Mouse (Mus musculus) brain, embryonic 18.5 days (tissue): ENCODE measurements around the gene Rnf38.

ENCODE experiments used
- DNase-seq: peaks from one replicate; pipeline ENCODE4 v3.0.0-alpha.2; 2012; ENCODE audit warnings: low read depth, low spot score

The Rnf38 gene

DNA sequence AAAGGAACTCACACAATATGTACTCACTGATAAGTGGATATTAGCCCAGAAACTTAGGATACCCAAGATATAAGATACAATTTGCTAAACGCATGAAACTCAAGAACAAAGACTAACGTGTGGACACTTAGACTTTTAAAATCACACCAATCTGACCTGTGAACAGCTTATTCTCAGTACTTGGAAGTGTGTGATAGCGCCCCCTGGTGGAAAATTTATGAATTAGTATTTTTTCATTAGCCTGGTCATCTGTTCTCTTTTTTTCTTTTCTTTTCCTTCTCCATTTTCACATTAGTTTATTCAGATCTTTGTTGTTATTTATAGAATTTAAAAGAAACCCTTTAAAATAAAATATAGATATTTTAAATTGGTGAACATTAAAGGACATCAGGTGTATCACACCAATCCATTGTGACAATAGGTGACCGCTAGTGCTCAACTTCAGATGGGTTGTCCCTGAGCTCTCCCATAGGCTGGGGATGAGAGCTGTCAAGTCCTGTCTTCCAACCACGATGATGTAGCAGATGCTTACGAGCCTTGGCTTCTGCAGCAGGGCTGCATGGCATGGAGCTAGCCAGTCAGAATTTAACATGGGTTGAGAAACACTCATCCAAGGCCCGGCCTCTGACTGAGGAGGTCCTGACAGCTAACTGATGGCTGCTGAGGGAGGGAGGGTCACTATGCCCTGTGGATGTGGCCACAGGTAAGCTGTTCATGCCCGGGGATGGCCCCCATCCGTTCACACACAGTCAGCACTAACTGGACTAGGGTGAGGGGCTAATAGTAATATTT is 114.0 kb downstream of the Rnf38 start:
- no peak for DNase-seq

DNA sequence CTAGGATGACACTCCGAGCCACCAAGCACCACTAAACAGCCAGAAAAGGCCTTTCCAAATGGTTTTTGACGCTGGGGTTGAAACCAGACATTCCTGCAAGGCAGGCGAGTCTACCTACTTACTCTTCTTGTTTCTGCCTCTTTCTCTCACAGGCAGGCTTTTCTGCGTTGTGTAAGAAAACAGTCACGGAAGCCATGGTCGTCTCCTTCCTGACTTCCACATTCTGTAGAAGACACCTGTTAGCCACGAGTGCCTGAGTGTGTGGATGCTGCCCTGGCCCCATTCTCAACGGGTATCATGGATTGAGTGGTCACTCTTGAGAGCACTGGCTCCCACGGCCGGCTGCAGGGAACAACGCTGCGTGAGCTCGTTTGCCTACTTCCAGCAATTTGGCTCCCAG is 118.5 kb downstream of the Rnf38 start:
- DNase-seq = no peak

DNA sequence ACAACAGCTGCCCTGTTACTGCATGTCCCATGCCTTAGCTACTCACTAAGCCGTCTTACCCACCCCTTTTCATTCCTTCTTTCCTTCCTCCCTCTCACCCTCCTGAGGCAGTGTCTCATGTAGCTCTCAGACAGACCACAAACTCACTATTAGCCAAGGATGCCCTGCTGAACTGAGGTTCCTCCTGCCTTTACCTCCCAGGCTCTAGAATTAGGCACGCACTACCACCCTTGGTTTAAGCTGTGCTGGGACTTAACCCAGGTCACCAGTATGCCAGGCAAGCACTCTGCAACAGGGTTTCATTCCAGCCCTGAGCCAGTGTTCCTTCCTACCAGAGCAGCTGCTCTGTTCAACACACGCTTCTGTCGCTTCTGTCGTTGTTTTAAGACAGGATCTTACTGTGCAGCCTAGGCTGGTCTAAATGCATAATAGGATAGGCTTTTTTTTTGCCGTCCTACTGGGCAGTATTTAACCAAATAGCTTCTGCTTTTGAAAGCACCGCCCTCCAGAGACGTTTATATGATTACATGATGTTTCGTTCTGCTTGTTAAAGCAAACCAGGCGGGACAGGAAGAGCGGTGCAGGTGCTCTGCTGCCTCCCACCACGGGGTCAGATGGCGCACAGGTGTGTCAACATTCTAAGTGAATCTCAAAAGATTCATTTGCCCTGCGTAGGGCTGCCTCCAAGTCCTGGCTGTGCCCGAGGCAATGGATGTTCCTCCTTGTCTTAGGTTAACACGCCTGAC is 120.0 kb downstream of the Rnf38 start:
- DNase-seq = no peak

DNA sequence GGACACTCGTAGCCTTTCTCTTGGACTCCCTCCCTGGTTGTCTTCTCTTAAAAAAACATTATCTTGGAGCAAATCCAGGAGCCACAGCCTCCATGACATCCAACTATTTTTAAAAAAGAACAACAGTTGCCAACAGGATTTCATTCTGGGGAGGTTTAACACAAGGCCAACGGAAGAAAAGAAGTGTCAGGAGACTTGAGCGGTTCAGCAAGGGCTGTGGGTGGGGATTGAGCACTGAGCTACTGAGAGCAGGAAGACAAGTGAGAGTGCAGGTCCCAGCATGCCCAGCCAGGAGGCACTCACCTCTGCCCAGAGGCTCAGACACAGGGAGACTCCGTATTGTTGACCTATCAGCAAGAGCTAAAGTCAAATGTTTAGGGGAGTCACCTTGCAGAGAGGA is 120.8 kb downstream of the Rnf38 start:
- no peak for DNase-seq

DNA sequence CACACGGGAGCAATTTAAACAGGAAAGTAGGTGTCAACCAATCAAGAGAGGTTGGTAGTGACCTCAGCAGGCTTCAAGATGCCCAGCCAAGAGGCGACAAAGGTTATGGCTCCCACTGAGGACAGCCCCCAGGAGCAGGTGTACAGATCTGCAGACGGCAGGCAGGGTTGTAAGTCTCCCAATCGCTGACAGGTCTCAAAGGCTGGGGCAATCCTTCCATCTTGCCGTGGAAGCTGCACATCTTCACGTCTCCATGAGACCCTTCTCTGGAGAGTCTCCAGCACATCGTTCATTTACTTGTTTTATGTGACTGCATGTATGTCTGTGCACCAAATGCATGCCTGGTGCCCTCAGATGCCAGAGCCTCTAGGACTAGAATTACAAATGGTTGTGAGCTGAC is 122.8 kb downstream of the Rnf38 start:
- no peak for DNase-seq

DNA sequence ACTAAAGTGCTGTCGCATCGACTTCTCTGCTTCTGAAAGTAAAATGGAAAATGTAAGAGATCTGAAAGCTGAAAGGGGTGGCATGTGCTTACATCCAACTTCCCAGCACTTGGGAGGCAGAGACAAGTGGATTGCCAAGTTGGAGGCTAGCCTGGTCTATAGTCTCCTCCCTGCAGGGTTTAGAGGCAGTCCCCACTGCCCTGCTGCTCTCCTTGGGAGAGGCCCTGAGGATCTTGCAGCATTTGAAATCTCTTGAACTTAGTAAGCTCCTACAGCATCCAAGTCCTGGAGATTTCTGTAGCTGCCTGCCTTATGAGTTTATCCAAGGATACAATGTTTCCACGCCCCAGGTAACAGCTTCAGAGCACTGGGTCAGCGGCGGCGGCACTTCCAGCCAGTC is 125.3 kb downstream of the Rnf38 start:
- DNase-seq = no peak

DNA sequence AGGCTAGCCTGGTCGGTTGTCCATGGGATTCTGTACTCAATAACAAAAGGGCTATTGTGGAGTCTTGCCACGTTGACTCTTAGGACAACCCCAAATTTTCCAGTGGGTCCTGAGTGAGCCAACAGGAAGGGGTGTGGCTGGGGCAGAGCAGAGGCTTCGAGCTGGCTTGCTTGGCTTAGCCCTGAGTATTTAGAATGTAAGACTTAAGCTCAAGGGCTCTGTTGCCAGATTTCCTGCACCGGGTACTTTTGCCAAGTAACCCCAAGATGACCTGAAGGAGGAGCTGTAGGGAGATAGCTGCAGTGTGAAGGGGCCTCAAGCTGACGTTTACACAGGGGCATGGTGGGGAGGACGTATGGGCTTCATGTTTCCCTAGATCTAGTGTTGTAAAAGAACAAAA is 126.2 kb downstream of the Rnf38 start:
- no peak for DNase-seq

DNA sequence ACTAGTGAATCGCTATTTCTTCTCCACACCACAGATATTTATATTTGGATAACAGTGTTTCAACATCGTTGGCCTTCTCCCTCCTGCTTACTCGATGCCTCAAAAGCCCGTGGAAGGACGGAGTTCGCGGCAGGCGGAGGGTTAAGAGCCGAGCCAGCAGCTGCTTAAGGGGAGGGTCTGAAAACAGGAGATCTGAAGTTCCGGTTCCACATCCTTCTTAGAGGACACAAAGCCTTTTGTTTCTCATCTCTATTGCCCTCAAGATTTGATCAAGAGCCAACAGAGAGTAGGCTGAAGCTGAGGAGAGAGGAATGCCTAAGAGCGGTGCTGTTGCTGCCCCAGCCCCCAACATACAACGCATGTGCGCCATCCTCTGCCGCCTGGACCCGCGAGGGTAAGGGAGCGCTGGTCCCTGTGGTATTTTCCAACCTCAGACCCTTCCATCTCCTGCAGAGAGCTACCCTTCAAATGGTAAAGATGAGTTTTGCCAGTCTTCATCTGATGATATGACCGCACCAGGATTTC is 127.2 kb downstream of the Rnf38 start:
- no peak for DNase-seq

DNA sequence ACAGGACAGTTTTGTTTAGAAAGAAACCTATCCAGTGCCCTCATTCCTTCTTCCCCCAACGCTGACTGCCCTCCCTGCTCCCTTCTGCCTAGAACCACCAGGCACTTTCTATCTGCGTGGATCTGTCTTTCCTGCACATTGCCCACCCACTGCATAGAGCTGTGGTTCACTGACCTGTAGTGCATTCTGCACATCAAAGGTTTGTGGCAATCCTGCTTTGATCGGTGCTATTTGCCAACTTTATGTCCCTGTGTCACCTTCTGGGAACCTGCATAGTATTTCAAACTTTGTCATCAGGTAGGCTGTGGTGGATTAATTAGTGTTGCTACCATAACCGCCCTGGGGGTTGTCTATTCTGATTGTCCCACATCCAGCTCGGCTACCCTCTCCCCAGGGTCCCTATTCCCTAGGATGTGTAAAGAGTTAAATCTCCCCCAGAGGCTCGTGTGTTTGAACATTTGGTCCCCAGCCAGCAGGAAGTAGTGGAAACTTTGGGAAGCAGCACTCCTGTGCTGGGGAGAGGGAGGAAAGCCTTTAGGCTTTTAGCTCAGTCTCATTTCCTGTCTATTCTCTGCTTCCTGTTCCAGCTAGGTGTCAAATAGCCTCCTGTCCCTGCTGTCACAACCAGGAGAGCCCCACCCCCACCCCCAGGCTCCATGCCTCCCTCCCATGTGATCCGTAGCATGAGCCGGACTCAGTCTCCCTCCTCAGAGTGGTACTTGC is 129.2 kb downstream of the Rnf38 start:
- DNase-seq = no peak

DNA sequence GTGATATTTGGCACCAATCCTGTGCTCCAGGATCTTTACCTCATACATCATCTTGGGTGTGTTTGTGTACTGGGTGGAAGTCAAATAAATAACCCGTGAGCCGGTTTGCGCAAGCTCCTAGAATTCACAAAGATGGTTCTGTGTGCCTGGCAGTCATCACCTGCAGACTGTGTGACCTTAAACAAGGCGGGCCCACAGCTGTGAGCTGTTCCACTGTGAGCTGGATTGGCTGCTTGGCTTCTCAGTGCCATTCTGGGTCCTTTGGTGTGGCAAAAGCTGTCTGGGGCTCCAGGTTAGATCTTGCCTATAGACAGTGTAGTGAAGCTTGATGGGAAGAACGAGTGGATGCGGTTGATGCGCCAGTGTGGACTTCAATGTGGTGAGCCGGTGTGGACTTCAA is 130.0 kb downstream of the Rnf38 start:
- no peak for DNase-seq

DNA sequence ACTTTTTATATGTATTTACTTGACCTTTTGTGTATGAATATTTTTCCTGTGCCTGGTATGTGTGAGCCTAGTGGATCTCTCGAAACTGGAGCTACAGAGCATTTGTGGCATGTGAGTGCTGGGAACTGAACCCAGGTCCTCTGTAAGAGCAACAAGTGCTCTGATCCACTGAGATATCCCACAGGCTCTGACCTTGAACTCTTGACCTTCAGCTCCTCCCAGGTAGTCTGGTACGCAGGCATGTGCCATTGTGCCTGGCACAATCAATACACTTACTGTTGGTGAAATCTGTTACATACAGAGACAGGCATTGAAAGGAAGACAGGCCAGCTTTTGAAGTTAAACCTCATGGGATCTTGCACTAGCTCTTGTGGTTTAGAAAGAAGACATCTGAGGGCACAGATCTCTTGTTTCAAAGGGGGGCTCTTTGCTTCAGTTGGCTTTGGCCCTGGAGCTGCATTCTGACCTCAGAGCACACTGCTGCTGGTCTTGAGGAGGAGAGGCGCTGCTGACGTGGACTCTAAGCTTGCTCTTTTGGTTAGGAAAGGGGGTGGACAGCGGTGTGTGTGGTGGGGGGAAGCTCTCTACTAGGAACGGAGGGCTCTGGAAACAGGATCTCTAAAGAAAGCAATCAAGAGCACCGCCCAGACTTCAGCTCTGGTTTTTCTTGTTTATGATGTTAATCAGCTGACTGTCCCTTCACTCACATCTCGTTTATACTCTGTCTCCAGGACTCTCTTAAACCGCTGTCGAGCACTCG is 135.8 kb downstream of the Rnf38 start:
- no peak for DNase-seq

DNA sequence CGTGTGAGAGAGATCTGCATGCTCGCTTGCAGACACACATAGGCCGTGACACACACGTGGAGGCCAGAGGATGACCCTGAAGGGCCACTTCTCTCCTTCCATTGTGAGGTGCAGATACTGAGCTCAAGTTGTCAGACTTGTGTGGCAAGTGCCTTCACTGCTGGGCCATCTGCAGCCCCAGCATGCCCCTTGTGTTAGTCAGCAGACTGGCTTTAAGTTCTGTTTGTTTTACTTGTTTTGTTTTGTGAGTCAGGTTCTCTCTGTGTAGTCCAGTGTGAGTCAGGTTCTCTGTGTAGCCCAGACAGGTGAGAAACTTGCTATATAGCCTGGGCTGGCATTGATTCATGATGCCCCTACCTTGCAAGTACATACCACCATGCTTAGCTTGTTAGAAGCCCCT is 139.1 kb downstream of the Rnf38 start:
- DNase-seq = no peak

DNA sequence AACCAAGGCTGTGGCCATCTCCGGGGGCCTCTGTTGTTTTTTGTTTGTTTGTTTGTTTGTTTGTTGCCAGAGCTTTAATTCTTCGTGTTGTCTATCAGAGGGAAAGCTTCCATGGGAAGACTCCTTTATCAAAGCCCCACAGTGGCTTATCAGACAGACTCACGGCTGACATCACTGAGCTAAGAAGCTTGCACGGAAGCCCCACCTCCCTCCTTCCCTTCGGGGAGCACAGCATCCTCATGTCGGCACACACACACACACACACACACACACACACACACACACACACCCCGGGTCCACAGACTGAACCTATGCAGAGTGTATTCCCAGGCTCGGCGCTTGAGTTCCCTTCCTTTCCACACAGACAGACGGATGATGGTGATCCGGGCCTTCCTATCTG is 141.2 kb downstream of the Rnf38 start:
- DNase-seq = no peak

DNA sequence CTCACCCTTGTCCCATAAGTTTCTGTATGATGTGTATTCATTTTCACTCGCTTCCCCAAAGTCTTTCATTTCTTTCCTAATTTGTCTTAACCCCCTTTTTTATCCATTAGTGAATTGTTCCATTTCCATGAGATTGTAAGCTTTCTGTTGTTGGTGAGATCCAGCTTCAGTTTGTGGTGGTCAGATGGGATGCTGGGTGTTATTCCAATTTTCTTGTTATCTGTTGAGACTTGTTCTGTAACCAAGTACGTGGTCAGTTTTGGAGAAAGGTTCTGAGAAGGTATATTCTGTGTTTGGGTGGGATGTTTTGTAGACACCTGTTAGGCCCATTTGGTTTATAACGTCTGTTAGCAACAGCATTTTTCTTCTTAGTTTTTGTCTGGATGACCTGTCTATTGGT is 148.0 kb downstream of the Rnf38 start:
- DNase-seq = no peak

DNA sequence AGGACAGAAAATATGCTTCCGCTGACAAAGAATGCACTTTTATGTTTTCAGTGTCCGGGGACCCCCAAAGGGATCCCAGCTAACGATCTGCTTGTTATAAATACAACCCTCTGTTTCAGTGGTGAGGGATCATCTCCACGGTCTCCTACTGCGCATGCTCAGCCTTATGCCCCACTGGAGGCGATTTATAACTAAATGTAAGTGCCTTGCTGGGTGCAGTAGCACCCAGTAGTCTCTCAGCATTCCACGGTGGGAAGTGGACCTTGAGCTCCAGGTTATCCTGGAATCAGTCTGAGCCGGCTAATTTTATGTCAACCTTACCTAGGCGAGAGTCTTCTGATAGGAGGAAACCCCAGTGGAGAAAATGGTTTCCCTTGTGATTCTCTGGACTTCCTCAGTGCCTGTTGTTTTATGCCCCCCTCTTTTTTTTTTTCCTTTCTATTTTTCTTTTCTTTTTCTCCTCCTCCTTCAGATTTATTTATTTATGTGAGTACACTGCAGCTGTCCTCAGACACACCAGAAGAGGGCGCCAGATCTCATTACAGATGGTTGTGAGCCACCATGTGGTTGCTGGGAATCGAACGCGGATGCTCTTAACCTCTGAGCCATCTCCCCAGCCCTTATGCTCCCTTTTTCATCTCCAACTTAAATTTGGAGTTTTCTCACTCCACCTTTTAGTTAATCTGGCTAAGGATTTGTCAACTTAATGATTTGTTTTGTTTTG is 148.8 kb downstream of the Rnf38 start:
- no peak for DNase-seq

DNA sequence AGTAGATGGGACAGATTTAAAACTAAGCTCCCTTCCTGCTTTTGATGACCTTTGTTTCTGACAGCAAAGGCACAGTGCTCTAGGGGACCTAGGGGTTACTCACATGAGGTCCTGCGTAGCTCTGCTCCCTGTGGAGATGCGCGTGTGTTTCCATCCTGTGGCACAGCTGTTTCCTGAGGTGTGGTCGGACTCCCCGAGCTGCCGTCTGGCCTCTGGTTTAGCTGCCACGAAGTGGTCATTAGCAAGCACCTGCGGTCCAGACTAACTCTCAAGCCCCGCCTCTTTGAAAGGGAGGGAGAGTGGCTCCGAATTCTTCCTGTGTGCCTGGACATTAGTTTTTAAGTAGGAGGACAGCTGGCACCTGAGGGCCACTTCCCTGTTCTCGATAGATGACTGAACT is 149.6 kb downstream of the Rnf38 start, which contains the start of gene Gne:
Gene Gne, minus strand, starts transcription at position 233 of the 400 bp plus-strand sequence.
- DNase-seq = no peak

DNA sequence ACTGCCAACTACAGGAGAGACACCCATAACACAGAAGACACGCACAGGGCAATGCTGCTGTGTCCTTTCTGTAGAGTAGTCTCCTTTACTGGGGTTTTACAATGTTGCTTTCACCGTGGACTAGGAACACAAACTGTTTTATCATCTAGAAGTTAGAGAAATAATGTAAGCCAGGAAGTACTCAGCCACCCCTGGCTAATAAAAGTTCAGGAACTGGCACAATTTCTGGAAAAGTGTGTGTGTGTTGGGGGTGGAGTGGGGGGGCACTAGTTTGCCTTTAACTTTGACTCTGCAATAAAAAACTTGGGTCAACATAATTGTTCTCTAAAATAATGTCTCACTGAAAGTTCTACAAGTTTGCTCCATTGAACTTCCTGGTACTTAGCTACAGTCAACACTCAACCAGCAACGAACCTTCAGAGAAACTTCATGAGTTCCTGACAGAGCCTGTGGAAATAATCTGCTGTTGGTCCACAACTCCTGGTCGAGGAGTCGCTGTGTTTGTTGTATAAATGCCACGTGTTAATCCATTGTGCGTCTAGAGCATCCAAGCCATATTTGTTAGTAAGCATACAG is 155.1 kb downstream of the Rnf38 start:
- DNase-seq = no peak
